Mouse (Mus musculus) heart, postnatal 0 days (tissue): ENCODE measurements around the gene Gtf2f2. TPM values are rescaled to one million over a fixed set of nuclear protein-coding genes. Genes with fewer than 3 reads are reported as not detected.
"Not testable (repeated sequence)": the region's sequence is repeated elsewhere in the genome, so short reads cannot be mapped to it uniquely, and the experiment has no call there.

Source experiments
- ATAC-seq: fragments of 200-750 bp; cut with Nextera tagmentation; 2 replicates; pipeline ENCODE4 v1.8.0; 2017; ENCODE audit warnings: low read depth, moderate number of reproducible peaks, moderate library complexity; ENCODE audit not compliant: insufficient read depth
- DNase-seq: peaks from one replicate; pipeline ENCODE4 v3.0.0-alpha.2; 2016; ENCODE audit warnings: low spot score
- H3K27ac ChIP-seq: fragments of 300-500 bp; sonication (generic); 2 replicates; pipeline ENCODE4 v1.5.1; 2014; ENCODE audit warnings: low read depth, mild to moderate bottlenecking
- H3K27me3 ChIP-seq: fragments of 300-500 bp; sonication (generic); 2 replicates; pipeline ENCODE4 v1.6.1; 2014; ENCODE audit warnings: low read length, mixed read lengths; ENCODE audit not compliant: control insufficient read depth, insufficient read depth
- H3K36me3 ChIP-seq: fragments of 300-500 bp; sonication (generic); replicated peaks from 2 replicates; pipeline ENCODE4 v1.6.1; 2014; ENCODE audit warnings: low read length, mixed read lengths; ENCODE audit not compliant: control insufficient read depth, insufficient read depth
- H3K4me1 ChIP-seq: fragments of 300-500 bp; sonication (generic); 2 replicates; pipeline ENCODE4 v1.6.1; 2014; ENCODE audit warnings: antibody characterized with exemption; ENCODE audit not compliant: control insufficient read depth, insufficient read depth
- H3K4me2 ChIP-seq: fragments of 300-500 bp; sonication (generic); 2 replicates; pipeline ENCODE4 v1.6.1; 2014; ENCODE audit warnings: low read depth, mild to moderate bottlenecking, low read length, moderate library complexity
- H3K4me3 ChIP-seq: fragments of 300-500 bp; sonication (generic); 2 replicates; pipeline ENCODE4 v1.5.1; 2014; ENCODE audit warnings: low read depth, low read length
- H3K9ac ChIP-seq: fragments of 300-500 bp; sonication (generic); replicated peaks from 2 replicates; pipeline ENCODE4 v1.6.1; 2014; ENCODE audit warnings: low read depth, low read length, mixed read lengths
- H3K9me3 ChIP-seq: fragments of 300-500 bp; sonication (generic); replicated peaks from 2 replicates; pipeline ENCODE4 v1.6.1; 2016; ENCODE audit warnings: low read length; ENCODE audit not compliant: control insufficient read depth
- CTCF ChIP-seq: IDR thresholded peaks from 2 replicates; pipeline ENCODE4 v1.5.1; 2016; ENCODE audit warnings: antibody characterized with exemption, control low read depth, low read depth
- EP300 ChIP-seq: IDR thresholded peaks from 2 replicates; pipeline ENCODE4 v1.6.1; 2016; ENCODE audit warnings: antibody characterized with exemption, low read depth
- WGBS: fragments of 180-500 bp; shearing (Covaris S2); extraction: QIAGEN DNeasy Blood & Tissue Kit; methylation state at CpG from one replicate; pipeline ENCODE4 v1.1.7; 2014; 5-methylcytosine and 5-hydroxymethylcytosine counted together
- polyA plus RNA-seq: library from polyadenylated mRNA; unstranded; fragments of >200 nt; fragmentation: Nextera tagmentation; extraction: Ambion mirVana; gene quantifications from 2 replicates; pipeline ENCODE4 v1.2.1, GENCODE M21; 2015
- total RNA-seq: library from RNA; depleted of rRNA; stranded (reverse); fragments of >200 nt; gene quantifications from 2 replicates; pipeline ENCODE4 v1.2.3, GENCODE M21; 2014; ENCODE audit warnings: low replicate concordance

Gene Gtf2f2
- total and polyA plus RNA-seq, 2 experiments from 2014 or later, result 6.4 to 25.7 TPM

GRCm38 (mm10) chr14:75869769-75870363 is 140.8 kb downstream of the Gtf2f2 start:
- H3K9me3 ChIP-seq, result no peaks in the 10 kb centered on the region
- ATAC-seq (no peak), DNase-seq (no peak)
- TF ChIP-seq EP300 (no peak), CTCF (no peak)
- no peak overlapping the region for H3K4me3 ChIP-seq
- no peaks in the 10 kb centered on the region for H3K27me3 ChIP-seq
- 80% methylated on average over 14 of the region's 14 CpGs for WGBS
- no peaks in the 10 kb centered on the region for H3K36me3 ChIP-seq
- no peak overlapping the region for H3K4me2 ChIP-seq
- H3K27ac ChIP-seq, result no peak overlapping the region
- H3K9ac ChIP-seq, result no peak overlapping the region
- no peaks in the 10 kb centered on the region for H3K4me1 ChIP-seq

GRCm38 (mm10) chr14:75868028-75868427 is 142.6 kb downstream of the Gtf2f2 start:
- H3K27me3 ChIP-seq, H3K4me3 ChIP-seq, H3K9me3 ChIP-seq, H3K9ac ChIP-seq, DNase-seq, ATAC-seq, H3K36me3 ChIP-seq, H3K27ac ChIP-seq, H3K4me2 ChIP-seq: not testable (repeated sequence)
- H3K4me1 ChIP-seq, result peaks cover 13% of the 10 kb centered on the region
- WGBS, result 83% methylated on average over 3 of the region's 3 CpGs

GRCm38 (mm10) chr14:75866706-75867333 is 143.8 kb downstream of the Gtf2f2 start:
- TF ChIP-seq CTCF (no peak), EP300 (no peak)
- Histone ChIP-seq H3K36me3 (no peaks in the 10 kb centered on the region), H3K9ac (no peak overlapping the region), H3K27me3 (no peaks in the 10 kb centered on the region), H3K4me1 (peaks cover 13% of the 10 kb centered on the region), H3K27ac (no peak overlapping the region), H3K4me2 (no peak overlapping the region), H3K9me3 (0 out of 2 replicates have a peak, but pooled peaks cover 5% of the 10 kb centered on the region), H3K4me3 (no peak overlapping the region)
- ATAC-seq (no peak), DNase-seq (no peak)
- WGBS, result 76% methylated on average over 9 of the region's 9 CpGs

GRCm38 (mm10) chr14:75863549-75864409 is 146.9 kb downstream of the Gtf2f2 start:
- Histone ChIP-seq H3K27ac (peak overlapping the region; percentile 89), H3K9me3 (0 out of 2 replicates have a peak, but pooled peaks cover 5% of the 10 kb centered on the region), H3K4me1 (peaks cover 13% of the 10 kb centered on the region), H3K4me3 (no peak overlapping the region), H3K27me3 (no peaks in the 10 kb centered on the region), H3K4me2 (no peak overlapping the region), H3K36me3 (no peaks in the 10 kb centered on the region), H3K9ac (no peak overlapping the region)
- TF ChIP-seq CTCF (no peak), EP300 (peak; percentile 84)
- ATAC-seq (peak; percentile 95), DNase-seq (peak; percentile 95)
- WGBS, result 15% methylated on average over 7 of the region's 7 CpGs

- Histone ChIP-seq H3K4me3 (no peak overlapping the region), H3K9me3 (0 out of 2 replicates have a peak, but pooled peaks cover 5% of the 10 kb centered on the region), H3K4me1 (peaks cover 22% of the 10 kb centered on the region), H3K9ac (no peak overlapping the region), H3K27me3 (no peaks in the 10 kb centered on the region), H3K27ac (peak overlapping the region; percentile 89), H3K36me3 (no peaks in the 10 kb centered on the region), H3K4me2 (no peak overlapping the region)
- ATAC-seq (no peak), DNase-seq (no peak)
- 81% methylated on average over 6 of the region's 6 CpGs for WGBS
- TF ChIP-seq EP300, result no peak
- no peak for TF ChIP-seq CTCF
Observed at GRCm38 (mm10) chr14:75862701-75863100, 148.0 kb downstream of the Gtf2f2 start.
